8 mouse cellular contexts compared by ENCODE assay signal in the genomic region with DNA sequence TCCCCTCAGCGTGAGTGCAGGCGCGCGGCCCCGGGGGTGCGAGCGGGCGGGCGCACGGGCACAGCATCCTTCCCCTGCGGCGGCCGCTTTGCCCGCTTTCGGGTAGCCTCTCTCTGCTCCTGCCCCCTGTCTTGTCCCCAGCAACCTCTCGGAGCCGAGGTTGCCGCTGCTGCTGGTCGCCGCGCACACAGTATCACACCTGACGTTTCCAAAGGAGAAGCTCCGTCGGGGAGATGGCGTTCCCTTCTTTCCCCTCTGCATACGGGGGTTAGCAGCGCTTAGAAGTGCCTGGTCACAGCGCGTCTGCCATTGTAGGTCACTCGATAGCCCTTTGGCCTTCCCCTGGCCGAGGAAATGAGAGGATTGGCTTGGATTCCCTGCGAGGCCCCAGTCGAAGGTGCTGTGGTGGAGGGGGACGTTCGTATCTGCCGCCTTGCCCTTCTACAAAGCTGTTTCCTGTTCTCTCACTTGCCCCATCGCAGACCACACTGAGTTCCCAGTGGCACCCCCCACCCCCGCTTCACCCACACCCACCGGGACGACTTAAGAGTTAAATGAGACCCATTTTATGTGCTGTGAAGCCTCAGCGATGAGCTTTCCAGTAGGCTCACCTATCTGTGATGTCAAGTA. TPM values are rescaled to one million over a fixed set of nuclear protein-coding genes. Genes with fewer than 3 reads are reported as not detected.
DNase-seq lines count a peak whose midpoint lies in the region; ATAC-seq and TF ChIP-seq lines count a peak whose summit lies in the region.

No protein-coding gene starts in this region.

- H3K4me1 ChIP-seq in heart, embryonic 11.5 days (ENCODE audit: control insufficient read depth, insufficient read depth, low read length) = peaks cover 10% of the 10 kb centered on the region
- no peaks in the 10 kb centered on the region for H3K4me1 ChIP-seq in cortical plate, adult 2 months (ENCODE audit: control insufficient read depth, insufficient read depth, low read length)
- H3K4me1 ChIP-seq in hindbrain, embryonic 15.5 days (replicated peaks) = peaks cover 11% of the 10 kb centered on the region
- H3K4me1 ChIP-seq in midbrain, embryonic 13.5 days (replicated peaks) = peaks cover 9% of the 10 kb centered on the region

- intact Hi-C loops in gastrocnemius, postnatal 36 days (cut with DNase I) = no loop called here

- no peaks in the 10 kb centered on the region for H3K27me3 ChIP-seq in heart, embryonic 11.5 days (ENCODE audit: control insufficient read depth, insufficient read depth, low read length)
- H3K27me3 ChIP-seq in C2C12 (ENCODE audit: control insufficient read depth, insufficient read depth, insufficient read length) = no peaks in the 10 kb centered on the region
- no peaks in the 10 kb centered on the region for H3K27me3 ChIP-seq in hindbrain, embryonic 15.5 days
- no peaks in the 10 kb centered on the region for H3K27me3 ChIP-seq in midbrain, embryonic 13.5 days

- H3K9me3 ChIP-seq in heart, embryonic 11.5 days (replicated peaks; ENCODE audit: control insufficient read depth, low read length) = no peaks in the 10 kb centered on the region
- H3K9me3 ChIP-seq in hindbrain, embryonic 15.5 days = no peaks in the 10 kb centered on the region
- H3K9me3 ChIP-seq in midbrain, embryonic 13.5 days = no peaks in the 10 kb centered on the region

- H3K9ac ChIP-seq in heart, embryonic 11.5 days (ENCODE audit: low read depth, low read length) = peak overlapping the region; percentile 95
- peak overlapping the region; percentile 98 for H3K9ac ChIP-seq in hindbrain, embryonic 15.5 days
- H3K9ac ChIP-seq in midbrain, embryonic 13.5 days (replicated peaks) = peak overlapping the region; percentile 96

- WGBS in heart, embryonic 11.5 days (ENCODE audit: insufficient replicate concordance) = under 1% methylated on average over 41 of the region's 41 CpGs
- under 1% methylated on average over 41 of the region's 41 CpGs for WGBS in hindbrain, embryonic 15.5 days
- WGBS in midbrain, embryonic 13.5 days = under 1% methylated on average over 40 of the region's 41 CpGs

- peak overlapping the region; percentile 76 for H3ac ChIP-seq in C2C12 (ENCODE audit: control insufficient read depth, insufficient read length, low read depth)

- ATAC-seq in heart, embryonic 11.5 days (replicated peaks; ENCODE audit: insufficient number of reproducible peaks, low FRiP score, low TSS enrichment) = peak; percentile 39
- peak; percentile 84; the same call in 1 of the 2 replicates for ATAC-seq in hindbrain, embryonic 15.5 days (ENCODE audit: low FRiP score, low read depth)
- ATAC-seq in midbrain, embryonic 13.5 days = no peak; the same call in 1 of the 2 replicates

- H3K4me3 ChIP-seq in heart, embryonic 11.5 days (ENCODE audit: low read depth, low read length) = peak overlapping the region; percentile 96
- H3K4me3 ChIP-seq in C2C12 (ENCODE audit: insufficient read depth, poor library complexity, severe bottlenecking) = peak overlapping the region; percentile 86
- peak overlapping the region; percentile 90 for H3K4me3 ChIP-seq in cortical plate, adult 2 months (ENCODE audit: insufficient read depth, low read length)
- H3K4me3 ChIP-seq in hindbrain, embryonic 15.5 days = peak overlapping the region; percentile 89
- H3K4me3 ChIP-seq in midbrain, embryonic 13.5 days (replicated peaks) = peak overlapping the region; percentile 92

- DNase-seq in heart, adult 9 months (ENCODE audit: low spot score in 2 of 2) = no peak
- DNase-seq in frontal cortex, postnatal 14 days (ENCODE audit: low spot score in 2 of 2) = no peak
- DNase-seq in gastrocnemius, postnatal 36 days = no peak

- peaks cover 13% of the 10 kb centered on the region for H3K79me3 ChIP-seq in C2C12 (ENCODE audit: low read depth)

- no peak for TF ChIP-seq POLR2A in cortical plate, adult 2 months (IDR thresholded peaks at IDR 0.05; ENCODE audit: extremely low read depth, insufficient read depth, low read length)

- TF ChIP-seq CTCF in C2C12 (IDR thresholded peaks at IDR 0.05; ENCODE audit: control insufficient read depth, insufficient read depth, insufficient read length) = no peak
- no peak for TF ChIP-seq CTCF in cortical plate, adult 2 months (IDR thresholded peaks at IDR 0.05; ENCODE audit: extremely low read depth, insufficient read depth, low read length)

- peak overlapping the region; percentile 92 for H3K27ac ChIP-seq in heart, embryonic 11.5 days (ENCODE audit: low read depth, low read length)
- H3K27ac ChIP-seq in cortical plate, adult 2 months (ENCODE audit: insufficient read depth, low read length) = peak overlapping the region; percentile 55
- peak overlapping the region; percentile 93 for H3K27ac ChIP-seq in hindbrain, embryonic 15.5 days (replicated peaks)
- H3K27ac ChIP-seq in midbrain, embryonic 13.5 days = peak overlapping the region; percentile 93

- peaks cover 5% of the 10 kb centered on the region; the same call in 1 of the 2 replicates for H3K36me3 ChIP-seq in heart, embryonic 11.5 days (ENCODE audit: control insufficient read depth, insufficient read depth, low read length)
- peaks cover 23% of the 10 kb centered on the region for H3K36me3 ChIP-seq in C2C12 (ENCODE audit: control insufficient read depth, insufficient read depth)
- peaks cover 15% of the 10 kb centered on the region for H3K36me3 ChIP-seq in hindbrain, embryonic 15.5 days
- H3K36me3 ChIP-seq in midbrain, embryonic 13.5 days = peaks cover 13% of the 10 kb centered on the region

- peak overlapping the region; percentile 73 for H3K4me2 ChIP-seq in heart, embryonic 11.5 days
- H3K4me2 ChIP-seq in hindbrain, embryonic 15.5 days = peak overlapping the region; percentile 90
- peak overlapping the region; percentile 92 for H3K4me2 ChIP-seq in midbrain, embryonic 13.5 days (replicated peaks)

- H3K79me2 ChIP-seq in C2C12 (ENCODE audit: control insufficient read depth, insufficient read depth) = peaks cover 45% of the 10 kb centered on the region

TF ChIP-seq in C2C12, 6 proteins besides CTCF, POLR2A, EP300 and RAD21:
- TF ChIP-seq MYOD1 (IDR thresholded peaks at IDR 0.05; ENCODE audit: control insufficient read depth, insufficient read length, low read depth) (no peak), MAX (IDR thresholded peaks at IDR 0.05) (no peak), CEBPB (IDR thresholded peaks at IDR 0.05; ENCODE audit: low read depth) (no peak)
TF ChIP-seq in C2C12: peak in this region for 0.

RNA-seq across cellular contexts. Expression of a gene that starts 0.5 kb away (rescaled TPM):
- polyA plus RNA-seq in heart, embryonic 11.5 days (2014; fragmentation: Nextera tagmentation; extraction: Ambion mirVana) = 99.9 and 101 TPM in 2 replicates
- 33.4 TPM for polyA plus RNA-seq in C2C12 (2012; fragmentation: generic; extraction: Trizol)
- 77.9 and 87.5 TPM in 2 replicates for polyA plus RNA-seq in cortical plate, adult 2 months (2012; rRNA removed)
- polyA plus RNA-seq in hindbrain, embryonic 15.5 days (2015; fragmentation: Nextera tagmentation; extraction: Ambion mirVana) = 109 and 120 TPM in 2 replicates
- polyA plus RNA-seq in midbrain, embryonic 13.5 days (2015; fragmentation: Nextera tagmentation; extraction: Ambion mirVana) = 138 and 150 TPM in 2 replicates
- 10 to 100 TPM; 35.5 to 41.4 TPM for total RNA-seq in gastrocnemius, postnatal 36 days (2021)

RNA-seq across cellular contexts. Expression of a gene that starts 46.2 kb away (rescaled TPM):
- 2.3 and 2.9 TPM in 2 replicates for polyA plus RNA-seq in heart, embryonic 11.5 days (2014; fragmentation: Nextera tagmentation; extraction: Ambion mirVana)
- polyA plus RNA-seq in C2C12 (2012; fragmentation: generic; extraction: Trizol) = 0.54 TPM
- 3.0 and 3.3 TPM in 2 replicates for polyA plus RNA-seq in cortical plate, adult 2 months (2012; rRNA removed)
- polyA plus RNA-seq in hindbrain, embryonic 15.5 days (2015; fragmentation: Nextera tagmentation; extraction: Ambion mirVana) = 2.4 and 3.3 TPM in 2 replicates
- polyA plus RNA-seq in midbrain, embryonic 13.5 days (2015; fragmentation: Nextera tagmentation; extraction: Ambion mirVana) = 3.0 and 3.1 TPM in 2 replicates
- 1 to 10 TPM in 1 of 2 experiments, under 1 TPM in 1; 0.84 to 1.7 TPM for total RNA-seq in gastrocnemius, postnatal 36 days (2021)

RNA-seq across cellular contexts. Expression of a gene that starts 46.3 kb away (rescaled TPM):
- polyA plus RNA-seq in heart, embryonic 11.5 days (2014; fragmentation: Nextera tagmentation; extraction: Ambion mirVana) = 61.9 and 66.9 TPM in 2 replicates
- 22.7 TPM for polyA plus RNA-seq in C2C12 (2012; fragmentation: generic; extraction: Trizol)
- 60.3 and 63.3 TPM in 2 replicates for polyA plus RNA-seq in cortical plate, adult 2 months (2012; rRNA removed)
- polyA plus RNA-seq in hindbrain, embryonic 15.5 days (2015; fragmentation: Nextera tagmentation; extraction: Ambion mirVana) = 80.6 and 85.2 TPM in 2 replicates
- polyA plus RNA-seq in midbrain, embryonic 13.5 days (2015; fragmentation: Nextera tagmentation; extraction: Ambion mirVana) = 87.3 and 94.9 TPM in 2 replicates
- total RNA-seq in gastrocnemius, postnatal 36 days (2021) = 10 to 100 TPM; 17.9 to 22.4 TPM

RNA-seq across cellular contexts. Expression of a gene that starts 56.0 kb away (rescaled TPM):
- 18.0 and 19.3 TPM in 2 replicates for polyA plus RNA-seq in heart, embryonic 11.5 days (2014; fragmentation: Nextera tagmentation; extraction: Ambion mirVana)
- polyA plus RNA-seq in C2C12 (2012; fragmentation: generic; extraction: Trizol) = 11.9 TPM
- 12.4 and 14.7 TPM in 2 replicates for polyA plus RNA-seq in cortical plate, adult 2 months (2012; rRNA removed)
- polyA plus RNA-seq in hindbrain, embryonic 15.5 days (2015; fragmentation: Nextera tagmentation; extraction: Ambion mirVana) = 12.6 TPM in 2 replicates
- polyA plus RNA-seq in midbrain, embryonic 13.5 days (2015; fragmentation: Nextera tagmentation; extraction: Ambion mirVana) = 11.4 and 12.0 TPM in 2 replicates
- total RNA-seq in gastrocnemius, postnatal 36 days (2021) = 1 to 10 TPM; 7.0 TPM
